Mouse (Mus musculus) ES-E14 (cell line): ENCODE results near the gene Gdf9.

Source experiments
- CHD2 ChIP-seq: IDR thresholded peaks from 2 replicates; pipeline ENCODE4 v1.6.1; 2014; ENCODE audit warnings: mild to moderate bottlenecking, low read depth, low read length, inconsistent platforms
- HCFC1 ChIP-seq: IDR thresholded peaks from 2 replicates; pipeline ENCODE4 v1.6.1; 2012; ENCODE audit warnings: low read length, inconsistent platforms, borderline replicate concordance; ENCODE audit not compliant: insufficient read depth
- MAFK ChIP-seq: IDR thresholded peaks from 2 replicates; pipeline ENCODE4 v1.6.1; 2014; ENCODE audit warnings: mild to moderate bottlenecking, low read depth, low read length, inconsistent platforms; ENCODE audit not compliant: insufficient read depth
- ZC3H11A ChIP-seq: IDR thresholded peaks from 2 replicates; pipeline ENCODE4 v1.6.1; 2012; ENCODE audit warnings: low read depth, mild to moderate bottlenecking, inconsistent platforms, low read length, borderline replicate concordance
- ZNF384 ChIP-seq: IDR thresholded peaks from 2 replicates; pipeline ENCODE4 v1.6.1; 2012; ENCODE audit warnings: low read depth, low read length, inconsistent platforms

DNA sequence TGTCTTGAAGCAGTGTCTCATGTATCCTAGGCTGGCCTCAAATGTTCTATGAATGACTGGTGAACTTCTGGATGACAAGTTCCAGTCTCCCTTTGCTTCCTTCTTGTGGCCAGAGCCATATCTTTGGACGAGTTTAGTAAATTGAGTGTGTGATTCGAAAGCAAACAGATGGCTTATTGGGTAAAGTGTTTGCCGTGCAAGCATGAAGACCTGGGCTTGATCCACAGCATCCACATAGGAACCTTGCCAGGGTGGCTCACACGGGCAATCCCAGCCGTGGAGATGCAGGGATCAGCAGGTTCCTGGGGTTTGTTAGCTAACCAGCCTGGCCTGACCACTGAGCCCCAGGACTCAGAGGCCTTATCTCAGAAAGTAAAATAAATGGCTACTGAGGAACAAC is 22.2 kb downstream of the Gdf9 start:
- no peak for TF ChIP-seq ZC3H11A
- no peak for TF ChIP-seq MAFK
- no peak for TF ChIP-seq HCFC1
- TF ChIP-seq CHD2 = no peak
- no peak for TF ChIP-seq ZNF384
